Mouse (Mus musculus): ENCODE measurements at regions not wholly inside any gene's neighbourhood (a gene's known extent, or its start where the extent isn't known, plus 50 kb on each side); places are given as distances from the start of the nearest gene placed in this dataset.

DNA sequence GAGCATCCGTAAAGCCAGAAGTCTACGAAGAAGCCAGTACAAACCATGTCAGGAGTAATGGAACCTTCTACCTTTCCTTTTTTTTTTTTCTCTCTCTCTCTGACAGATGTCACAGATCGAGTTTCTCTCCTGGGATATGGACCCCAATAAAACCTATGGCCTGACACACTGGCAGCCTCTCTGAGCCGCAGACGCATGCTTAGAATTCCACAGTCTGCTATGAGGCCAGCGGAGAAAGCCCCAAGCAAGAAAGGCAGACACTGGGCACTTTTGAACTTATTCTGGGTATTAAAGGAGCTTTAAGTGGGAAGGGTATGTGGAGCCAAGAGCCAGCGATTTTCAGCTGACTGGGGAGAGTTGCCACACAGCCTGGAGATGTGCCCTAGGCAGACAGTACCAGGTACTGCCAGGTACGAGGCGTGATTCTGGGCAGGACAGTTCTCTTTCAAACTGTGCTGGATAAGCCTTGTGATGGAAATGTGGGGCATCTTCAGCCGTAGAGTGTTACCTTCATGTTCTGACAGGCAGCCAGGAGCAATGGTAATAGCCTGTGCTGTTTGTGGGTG lies 271.8 kb downstream of the Foxo1 start:
- no peak overlapping the region for H3K4me3 ChIP-seq (replicated peaks)
- no peak for TF ChIP-seq FLI1 (IDR thresholded peaks at IDR 0.05; ENCODE audit: low read length)
- TF ChIP-seq GATA1 (IDR thresholded peaks at IDR 0.05; ENCODE audit: borderline replicate concordance, low read length): no peak
- peaks cover 70% of the 10 kb centered on the region for H3K27me3 ChIP-seq (replicated peaks)
- H3K9me3 ChIP-seq: no peaks in the 10 kb centered on the region
- no peaks in the 10 kb centered on the region for H3K36me3 ChIP-seq (replicated peaks; ENCODE audit: low read length)
- 0 out of 2 replicates have a peak, but pooled peaks cover 3% of the 10 kb centered on the region for H3K4me1 ChIP-seq

DNA sequence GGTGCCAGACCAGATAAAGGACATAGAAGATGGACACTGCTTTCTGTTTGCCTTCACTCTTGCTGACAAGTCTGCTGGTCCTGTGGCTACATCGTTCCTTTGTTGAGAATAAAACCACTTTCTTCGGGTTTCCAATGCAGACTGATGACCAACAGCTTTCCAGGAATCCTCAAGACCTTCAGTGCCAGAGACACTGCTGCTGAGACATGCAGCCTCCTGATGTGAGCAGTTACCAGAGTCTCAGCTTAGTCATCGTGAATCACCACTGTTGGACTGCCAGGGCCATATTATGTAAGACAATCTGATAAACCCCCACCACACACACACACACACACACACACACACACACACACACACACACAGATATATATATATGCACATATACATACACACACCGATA lies 270.2 kb downstream of the Foxo1 start:
- Histone ChIP-seq H3K9me3 (no peaks in the 10 kb centered on the region), H3K4me1 (0 out of 2 replicates have a peak, but pooled peaks cover 3% of the 10 kb centered on the region), H3K36me3 (replicated peaks; ENCODE audit: low read length) (no peaks in the 10 kb centered on the region), H3K4me3 (replicated peaks) (no peak overlapping the region), H3K27me3 (replicated peaks) (peaks cover 66% of the 10 kb centered on the region)
- TF ChIP-seq GATA1 (IDR thresholded peaks at IDR 0.05; ENCODE audit: borderline replicate concordance, low read length): no peak
- no peak for TF ChIP-seq FLI1 (IDR thresholded peaks at IDR 0.05; ENCODE audit: low read length)

GRCm38 (mm10) chr3:52537362-52537911 lies 269.3 kb downstream of the Foxo1 start:
- Histone ChIP-seq H3K36me3 (replicated peaks; ENCODE audit: low read length) (no peaks in the 10 kb centered on the region), H3K4me1 (0 out of 2 replicates have a peak, but pooled peaks cover 3% of the 10 kb centered on the region), H3K9me3 (no peaks in the 10 kb centered on the region), H3K27me3 (replicated peaks) (peaks cover 60% of the 10 kb centered on the region), H3K4me3 (replicated peaks) (no peak overlapping the region)
- TF ChIP-seq FLI1 (IDR thresholded peaks at IDR 0.05; ENCODE audit: low read length) (no peak), GATA1 (IDR thresholded peaks at IDR 0.05; ENCODE audit: borderline replicate concordance, low read length) (no peak)

DNA sequence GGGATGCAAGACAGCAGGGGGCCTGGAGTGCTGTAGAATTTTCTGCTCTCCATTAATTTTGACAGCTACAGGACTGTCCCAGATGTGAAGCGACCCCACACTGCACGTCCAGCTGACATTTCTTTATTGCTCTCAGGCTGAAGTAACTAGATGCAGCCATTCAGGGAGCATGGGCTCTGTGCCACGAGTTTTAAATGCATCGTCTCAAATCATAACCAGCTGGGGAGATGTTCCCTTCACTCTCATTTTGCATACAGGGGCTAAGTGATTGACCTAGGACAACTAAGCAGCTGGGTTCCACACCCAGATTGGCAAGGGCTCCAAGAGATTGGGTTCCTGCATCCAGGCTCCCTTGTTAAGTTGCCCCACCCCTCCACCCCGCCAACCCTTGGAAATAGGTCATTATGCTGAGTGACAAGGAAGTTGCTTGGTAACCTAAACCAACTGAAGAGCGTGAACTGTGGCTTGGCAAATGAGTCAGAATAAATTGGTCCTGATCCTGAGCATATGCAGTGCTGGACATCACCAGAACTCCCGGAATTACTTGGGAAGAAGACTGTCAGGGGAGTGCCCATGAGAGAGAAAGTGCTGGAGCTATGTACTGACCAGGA lies 267.4 kb downstream of the Foxo1 start:
- H3K36me3 ChIP-seq (replicated peaks; ENCODE audit: low read length): no peaks in the 10 kb centered on the region
- peaks cover 4% of the 10 kb centered on the region; the same call in 1 of the 2 replicates for H3K9me3 ChIP-seq

GRCm38 (mm10) chr3:52534118-52534517 lies 266.0 kb downstream of the Foxo1 start:
- Histone ChIP-seq H3K4me1 (0 out of 2 replicates have a peak, but pooled peaks cover 3% of the 10 kb centered on the region), H3K9me3 (peaks cover 4% of the 10 kb centered on the region; the same call in 1 of the 2 replicates), H3K27me3 (replicated peaks) (peaks cover 56% of the 10 kb centered on the region), H3K4me3 (replicated peaks) (no peak overlapping the region), H3K36me3 (replicated peaks; ENCODE audit: low read length) (no peaks in the 10 kb centered on the region)
- no peak for TF ChIP-seq GATA1 (IDR thresholded peaks at IDR 0.05; ENCODE audit: borderline replicate concordance, low read length)
- no peak for TF ChIP-seq FLI1 (IDR thresholded peaks at IDR 0.05; ENCODE audit: low read length)

More for the DNA sequence above, 267.4 kb downstream of the Foxo1 start:
- Histone ChIP-seq H3K4me3 (replicated peaks) (no peak overlapping the region), H3K4me1 (0 out of 2 replicates have a peak, but pooled peaks cover 3% of the 10 kb centered on the region), H3K27me3 (replicated peaks) (peaks cover 59% of the 10 kb centered on the region)
- TF ChIP-seq FLI1 (IDR thresholded peaks at IDR 0.05; ENCODE audit: low read length) (no peak), GATA1 (IDR thresholded peaks at IDR 0.05; ENCODE audit: borderline replicate concordance, low read length) (no peak)

- H3K4me1 ChIP-seq: no peaks in the 10 kb centered on the region
- no peak overlapping the region for H3K4me3 ChIP-seq (replicated peaks)
- no peak for TF ChIP-seq FLI1 (IDR thresholded peaks at IDR 0.05; ENCODE audit: low read length)
- H3K9me3 ChIP-seq: peaks cover 4% of the 10 kb centered on the region; the same call in 1 of the 2 replicates
- no peaks in the 10 kb centered on the region for H3K36me3 ChIP-seq (replicated peaks; ENCODE audit: low read length)
- peaks cover 47% of the 10 kb centered on the region for H3K27me3 ChIP-seq (replicated peaks)
Observed at GRCm38 (mm10) chr3:52531686-52532351, 263.7 kb downstream of the Foxo1 start.

- no peak for TF ChIP-seq FLI1 (IDR thresholded peaks at IDR 0.05; ENCODE audit: low read length)
- Histone ChIP-seq H3K9me3 (peaks cover 4% of the 10 kb centered on the region; the same call in 1 of the 2 replicates), H3K4me1 (no peaks in the 10 kb centered on the region), H3K27me3 (replicated peaks) (peaks cover 46% of the 10 kb centered on the region), H3K4me3 (replicated peaks) (no peak overlapping the region), H3K36me3 (replicated peaks; ENCODE audit: low read length) (no peaks in the 10 kb centered on the region)
Observed at GRCm38 (mm10) chr3:52530406-52530970, 262.4 kb downstream of the Foxo1 start.

DNA sequence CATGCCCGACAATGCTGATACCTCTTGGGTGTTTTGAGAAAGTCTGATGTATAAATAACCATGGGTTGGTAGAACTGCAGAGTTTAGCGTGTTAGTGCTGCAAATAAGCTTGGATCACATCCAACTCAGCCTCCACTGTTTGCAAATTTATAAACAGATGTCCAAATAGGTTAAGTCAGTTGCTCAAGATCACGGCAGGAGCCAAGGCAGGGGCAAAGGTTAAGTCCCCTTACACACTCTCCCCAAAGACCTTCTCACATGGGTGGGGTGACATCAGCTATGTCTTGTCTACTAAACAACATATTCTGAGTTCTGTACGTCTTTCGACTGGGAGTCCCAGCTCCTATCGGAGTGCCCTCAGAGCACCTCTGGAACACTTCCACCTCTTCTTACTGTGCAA lies 261.0 kb downstream of the Foxo1 start:
- TF ChIP-seq FLI1 (IDR thresholded peaks at IDR 0.05; ENCODE audit: low read length): no peak
- no peak for TF ChIP-seq GATA1 (IDR thresholded peaks at IDR 0.05; ENCODE audit: borderline replicate concordance, low read length)
- H3K9me3 ChIP-seq: peaks cover 4% of the 10 kb centered on the region; the same call in 1 of the 2 replicates
- peaks cover 38% of the 10 kb centered on the region for H3K27me3 ChIP-seq (replicated peaks)
- H3K36me3 ChIP-seq (replicated peaks; ENCODE audit: low read length): no peaks in the 10 kb centered on the region
- H3K4me1 ChIP-seq: no peaks in the 10 kb centered on the region
- H3K4me3 ChIP-seq (replicated peaks): no peak overlapping the region

DNA sequence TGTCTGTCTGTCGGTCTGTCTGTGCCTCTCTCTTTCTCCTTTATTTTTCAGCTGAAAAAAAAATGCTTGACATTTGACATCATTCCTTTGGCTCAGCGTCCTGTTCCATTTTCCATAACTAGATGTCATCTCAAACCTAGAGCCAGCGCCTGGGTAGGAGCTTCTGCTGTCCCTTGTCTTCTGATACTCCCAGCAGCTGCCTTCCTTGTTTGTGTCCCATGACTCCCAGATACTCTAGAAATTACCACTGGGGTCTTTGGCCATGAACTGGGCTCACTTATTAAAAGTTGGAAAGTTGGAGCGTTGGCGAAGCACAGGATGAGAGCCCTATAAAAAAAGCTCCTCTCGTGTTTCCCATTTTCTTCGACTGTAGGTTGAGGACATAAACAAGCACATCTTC lies 260.4 kb downstream of the Foxo1 start:
- H3K36me3 ChIP-seq (replicated peaks; ENCODE audit: low read length): no peaks in the 10 kb centered on the region
- TF ChIP-seq FLI1 (IDR thresholded peaks at IDR 0.05; ENCODE audit: low read length): no peak
- TF ChIP-seq GATA1 (IDR thresholded peaks at IDR 0.05; ENCODE audit: borderline replicate concordance, low read length): no peak
- H3K4me1 ChIP-seq: no peaks in the 10 kb centered on the region
- peaks cover 4% of the 10 kb centered on the region; the same call in 1 of the 2 replicates for H3K9me3 ChIP-seq
- peaks cover 36% of the 10 kb centered on the region for H3K27me3 ChIP-seq (replicated peaks)
- H3K4me3 ChIP-seq (replicated peaks): no peak overlapping the region

All from megakaryocyte, embryonic 14.5 days (primary cell).